Comparison of ENCODE assay signal across 8 mouse cellular contexts in the genomic region with DNA sequence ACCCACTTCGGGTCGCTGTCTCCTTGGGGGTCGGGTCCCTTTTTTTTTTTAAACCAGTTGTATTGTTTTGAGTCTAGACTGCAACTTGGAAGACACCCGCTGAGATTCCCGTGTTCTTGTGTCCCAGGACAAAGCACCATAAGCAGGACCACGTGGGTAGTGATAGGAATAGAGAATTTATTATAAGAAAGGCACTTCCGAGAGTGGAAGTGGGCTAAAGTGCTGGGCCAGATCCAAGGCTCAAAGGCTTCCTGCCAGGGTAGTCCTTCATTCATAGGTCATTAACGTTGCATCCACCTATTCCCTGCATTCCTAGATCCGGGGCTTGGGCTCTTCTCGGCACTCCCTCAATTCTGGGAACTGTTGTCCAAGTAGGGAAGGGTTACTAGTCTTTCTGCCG. TPM values are rescaled to one million over a fixed set of nuclear protein-coding genes. Genes with fewer than 3 reads are reported as not detected.
DNase-seq lines count a peak whose midpoint lies in the region; ATAC-seq lines count a peak whose summit lies in the region.

No protein-coding gene starts in this region.

- ATAC-seq in heart, embryonic 16.5 days (replicated peaks; ENCODE audit: extremely low read depth, insufficient read depth, low FRiP score), result no peak
- ATAC-seq in midbrain, embryonic 13.5 days, result no peak

- H3K36me3 ChIP-seq in heart, embryonic 16.5 days (ENCODE audit: control insufficient read depth, insufficient read depth), result no peaks in the 10 kb centered on the region
- no peaks in the 10 kb centered on the region for H3K36me3 ChIP-seq in midbrain, embryonic 13.5 days

- H3K4me3 ChIP-seq in brown adipose tissue, adult 24 weeks (ENCODE audit: insufficient read depth, low read depth, low read length), result peak overlapping the region; percentile 47
- H3K4me3 ChIP-seq in heart, embryonic 16.5 days (ENCODE audit: low read length), result peak overlapping the region; percentile 58
- H3K4me3 ChIP-seq in midbrain, embryonic 13.5 days (replicated peaks), result peak overlapping the region; percentile 49

- peak; percentile 90 for DNase-seq in ES-CJ7 (ENCODE audit: low read depth, low spot score)
- peak; percentile 54 to 65 for DNase-seq in kidney, postnatal 4 days
- DNase-seq in spleen, adult 12 weeks (ENCODE audit: low spot score), result no peak
- no peak for DNase-seq in ovary, postnatal 10 days (ENCODE audit: low spot score)
- DNase-seq in thymus, postnatal 14 days, result no peak

- peak overlapping the region; percentile 79 for H3K4me2 ChIP-seq in heart, embryonic 16.5 days (ENCODE audit: low read depth, low read length)
- peak overlapping the region; percentile 71 for H3K4me2 ChIP-seq in midbrain, embryonic 13.5 days (replicated peaks)

- WGBS in heart, embryonic 16.5 days, result 2% methylated on average over 11 of the region's 11 CpGs
- 2% methylated on average over 11 of the region's 11 CpGs for WGBS in midbrain, embryonic 13.5 days

- H3K27me3 ChIP-seq in heart, embryonic 16.5 days (ENCODE audit: control insufficient read depth, insufficient read depth, low read length), result no peaks in the 10 kb centered on the region
- peaks cover 8% of the 10 kb centered on the region; the same call in 1 of the 2 replicates for H3K27me3 ChIP-seq in midbrain, embryonic 13.5 days

- H3K4me1 ChIP-seq in brown adipose tissue, adult 24 weeks (ENCODE audit: control insufficient read depth, insufficient read depth, insufficient read length, low read length), result peaks cover 30% of the 10 kb centered on the region
- peaks cover 27% of the 10 kb centered on the region for H3K4me1 ChIP-seq in heart, embryonic 16.5 days (ENCODE audit: control insufficient read depth, insufficient read depth, low read length)
- peaks cover 21% of the 10 kb centered on the region for H3K4me1 ChIP-seq in midbrain, embryonic 13.5 days (replicated peaks)

- peak overlapping the region; percentile 89 for H3K27ac ChIP-seq in brown adipose tissue, adult 24 weeks (replicated peaks; ENCODE audit: low read depth, low read length)
- H3K27ac ChIP-seq in heart, embryonic 16.5 days (ENCODE audit: low read length), result peak overlapping the region; percentile 77
- H3K27ac ChIP-seq in midbrain, embryonic 13.5 days, result no peak overlapping the region

- H3K9ac ChIP-seq in heart, embryonic 16.5 days (ENCODE audit: low read length), result peak overlapping the region; percentile 64
- H3K9ac ChIP-seq in midbrain, embryonic 13.5 days (replicated peaks), result peak overlapping the region; percentile 65

- H3K9me3 ChIP-seq in heart, embryonic 16.5 days (replicated peaks; ENCODE audit: control insufficient read depth, low read length), result no peaks in the 10 kb centered on the region
- no peaks in the 10 kb centered on the region for H3K9me3 ChIP-seq in midbrain, embryonic 13.5 days

RNA-seq across cellular contexts. Expression of gene Creld2, which starts 18.5 kb away (rescaled TPM):
- 7.8 and 12.6 TPM in 2 replicates for polyA plus RNA-seq in brown adipose tissue, adult 24 weeks (2012; ENCODE audit: insufficient read depth, insufficient read length, missing spikeins)
- polyA plus RNA-seq in heart, embryonic 16.5 days (2015; fragmentation: Nextera tagmentation; extraction: Ambion mirVana), result 57.1 and 61.9 TPM in 2 replicates
- 55.7 and 56.2 TPM in 2 replicates for polyA plus RNA-seq in midbrain, embryonic 13.5 days (2015; fragmentation: Nextera tagmentation; extraction: Ambion mirVana)

RNA-seq across cellular contexts. Expression of gene Alg12, which starts 18.9 kb away (rescaled TPM):
- polyA plus RNA-seq in brown adipose tissue, adult 24 weeks (2012; ENCODE audit: insufficient read depth, insufficient read length, missing spikeins), result 6.0 and 7.2 TPM in 2 replicates
- 10.1 and 11.1 TPM in 2 replicates for polyA plus RNA-seq in heart, embryonic 16.5 days (2015; fragmentation: Nextera tagmentation; extraction: Ambion mirVana)
- 7.4 and 7.5 TPM in 2 replicates for polyA plus RNA-seq in midbrain, embryonic 13.5 days (2015; fragmentation: Nextera tagmentation; extraction: Ambion mirVana)

RNA-seq across cellular contexts. Expression of gene Pim3, which starts 24.0 kb away (rescaled TPM):
- polyA plus RNA-seq in brown adipose tissue, adult 24 weeks (2012; ENCODE audit: insufficient read depth, insufficient read length, missing spikeins), result 29.2 and 73.9 TPM in 2 replicates
- polyA plus RNA-seq in heart, embryonic 16.5 days (2015; fragmentation: Nextera tagmentation; extraction: Ambion mirVana), result 69.8 and 70.4 TPM in 2 replicates
- polyA plus RNA-seq in midbrain, embryonic 13.5 days (2015; fragmentation: Nextera tagmentation; extraction: Ambion mirVana), result 42.0 and 47.6 TPM in 2 replicates

Comparison
In these comparisons a context has a peak if more than half of its experiments do, and no peak if none do; other contexts are left out.
1. DNase-seq: peak in ES-CJ7 (single experiment) and kidney, postnatal 4 days (2 of 2); none in spleen, adult 12 weeks (single experiment), ovary, postnatal 10 days (single experiment) and thymus, postnatal 14 days (single experiment).
2. Peak in every context shown above with its lines, with median percentiles within 50 percentile points of each other: H3K4me3 ChIP-seq.